Mouse (Mus musculus) embryonic facial prominence, embryonic 15.5 days (tissue): ENCODE results near the gene Crb3. TPM values are rescaled to one million over a fixed set of nuclear protein-coding genes. Genes with fewer than 3 reads are reported as not detected.

Experiments
- ATAC-seq: fragments of 200-750 bp; cut with Nextera tagmentation; 2 replicates; pipeline ENCODE4 v1.8.0; 2017; ENCODE audit warnings: low read depth, moderate TSS enrichment; ENCODE audit not compliant: insufficient number of reproducible peaks, low FRiP score, low TSS enrichment
- H3K27ac ChIP-seq: fragments of 300-500 bp; sonication (generic); replicated peaks from 2 replicates; pipeline ENCODE4 v1.5.1; 2015; ENCODE audit warnings: mild to moderate bottlenecking, inconsistent platforms
- H3K27me3 ChIP-seq: fragments of 300-500 bp; sonication (generic); 2 replicates; pipeline ENCODE4 v1.6.1; 2015; ENCODE audit warnings: inconsistent platforms
- H3K36me3 ChIP-seq: fragments of 300-500 bp; sonication (generic); 2 replicates; pipeline ENCODE4 v1.6.1; 2015; ENCODE audit warnings: mild to moderate bottlenecking, inconsistent platforms
- H3K4me1 ChIP-seq: fragments of 300-500 bp; sonication (generic); 2 replicates; pipeline ENCODE4 v1.6.1; 2015; ENCODE audit warnings: inconsistent platforms
- H3K4me2 ChIP-seq: fragments of 300-500 bp; sonication (generic); replicated peaks from 2 replicates; pipeline ENCODE4 v1.6.1; 2015; ENCODE audit warnings: mild to moderate bottlenecking, inconsistent platforms
- H3K4me3 ChIP-seq: fragments of 300-500 bp; sonication (generic); replicated peaks from 2 replicates; pipeline ENCODE4 v1.5.1; 2015; ENCODE audit warnings: mild to moderate bottlenecking, inconsistent platforms
- H3K9ac ChIP-seq: fragments of 300-500 bp; sonication (generic); 2 replicates; pipeline ENCODE4 v1.6.1; 2015; ENCODE audit warnings: inconsistent platforms
- H3K9me3 ChIP-seq: fragments of 300-500 bp; sonication (generic); replicated peaks from 2 replicates; pipeline ENCODE4 v1.6.1; 2016; ENCODE audit warnings: inconsistent platforms
- WGBS: fragments of 180-500 bp; shearing (Covaris S2); methylation state at CpG from one replicate; pipeline ENCODE4 v1.1.7; 2015; 5-methylcytosine and 5-hydroxymethylcytosine counted together
- polyA plus RNA-seq: library from polyadenylated mRNA; unstranded; fragments of >200 nt; fragmentation: Nextera tagmentation; extraction: Ambion mirVana; gene quantifications from 2 replicates; pipeline ENCODE4 v1.2.1, GENCODE M21; 2015

Crb3 gene
- polyA plus RNA-seq, 1 experiment from 2014 or later: 14.6 TPM

- Histone ChIP-seq H3K4me3 (peak within 1 kb of the TSS; percentile 34), H3K27ac (no peak within 1 kb of the TSS), H3K4me1 (peaks cover 10% of the 10 kb centered on the region), H3K36me3 (no peaks in the 10 kb centered on the region), H3K4me2 (peak within 1 kb of the TSS; percentile 49), H3K9me3 (no peaks in the 10 kb centered on the region), H3K9ac (no peak within 1 kb of the TSS; the same call in 1 of the 2 replicates), H3K27me3 (peaks cover 20% of the 10 kb centered on the region)
- WGBS: under 1% methylated on average over 31 of the region's 31 CpGs
- peak; percentile 20; the same call in 1 of the 2 replicates for ATAC-seq
Observed at GRCm38 (mm10) chr17:57087049-57087832, 28.3 kb downstream of the Crb3 start, which contains the start of gene Tubb4a. Tubb4a (minus strand) TSS chr17:57087782.

GRCm38 (mm10) chr17:57094222-57094621 lies 35.3 kb downstream of the Crb3 start:
- H3K36me3 ChIP-seq: no peaks in the 10 kb centered on the region
- no peak overlapping the region for H3K4me3 ChIP-seq
- 98% methylated on average over 3 of the region's 3 CpGs for WGBS
- peaks cover 5% of the 10 kb centered on the region; the same call in 1 of the 2 replicates for H3K27me3 ChIP-seq
- H3K9ac ChIP-seq: no peak overlapping the region
- ATAC-seq: no peak
- H3K4me1 ChIP-seq: peaks cover 10% of the 10 kb centered on the region
- H3K9me3 ChIP-seq: no peaks in the 10 kb centered on the region
- no peak overlapping the region for H3K4me2 ChIP-seq
- no peak overlapping the region for H3K27ac ChIP-seq

- 2% methylated on average over 18 of the region's 19 CpGs for WGBS
- Histone ChIP-seq H3K4me2 (peak overlapping the region; percentile 43), H3K36me3 (no peaks in the 10 kb centered on the region), H3K4me3 (peak overlapping the region; percentile 21), H3K9ac (no peak overlapping the region), H3K27me3 (peaks cover 5% of the 10 kb centered on the region; the same call in 1 of the 2 replicates), H3K9me3 (no peaks in the 10 kb centered on the region), H3K4me1 (peaks cover 10% of the 10 kb centered on the region), H3K27ac (no peak overlapping the region)
- ATAC-seq: peak; percentile 55; the same call in 1 of the 2 replicates
Observed at GRCm38 (mm10) chr17:57095855-57096622, 37.1 kb downstream of the Crb3 start.

GRCm38 (mm10) chr17:57096623-57096920 lies 37.7 kb downstream of the Crb3 start:
- H3K9ac ChIP-seq: no peak overlapping the region
- H3K4me3 ChIP-seq: peak overlapping the region; percentile 21
- peak; percentile 72 for ATAC-seq
- H3K9me3 ChIP-seq: no peaks in the 10 kb centered on the region
- H3K4me1 ChIP-seq: peaks cover 10% of the 10 kb centered on the region
- H3K36me3 ChIP-seq: no peaks in the 10 kb centered on the region
- peaks cover 5% of the 10 kb centered on the region; the same call in 1 of the 2 replicates for H3K27me3 ChIP-seq
- under 1% methylated on average over 11 of the region's 11 CpGs for WGBS
- peak overlapping the region; percentile 43 for H3K4me2 ChIP-seq
- H3K27ac ChIP-seq: no peak overlapping the region

GRCm38 (mm10) chr17:57098321-57098720 lies 39.4 kb downstream of the Crb3 start:
- ATAC-seq: no peak
- Histone ChIP-seq H3K9me3 (no peaks in the 10 kb centered on the region), H3K27ac (no peak overlapping the region), H3K27me3 (peaks cover 5% of the 10 kb centered on the region; the same call in 1 of the 2 replicates), H3K9ac (no peak overlapping the region), H3K4me2 (no peak overlapping the region), H3K4me1 (peaks cover 10% of the 10 kb centered on the region), H3K36me3 (no peaks in the 10 kb centered on the region), H3K4me3 (no peak overlapping the region)
- 75% methylated on average over 5 of the region's 5 CpGs for WGBS

- whole genome bisulfite sequencing: 10% methylated on average over 10 of the region's 10 CpGs
- Histone ChIP-seq H3K9me3 (no peaks in the 10 kb centered on the region), H3K36me3 (no peaks in the 10 kb centered on the region), H3K9ac (no peak overlapping the region), H3K4me1 (peaks cover 15% of the 10 kb centered on the region), H3K27me3 (peaks cover 5% of the 10 kb centered on the region; the same call in 1 of the 2 replicates), H3K4me3 (no peak overlapping the region), H3K4me2 (no peak overlapping the region), H3K27ac (no peak overlapping the region)
- no peak for ATAC-seq
Observed at GRCm38 (mm10) chr17:57099629-57100325, 40.9 kb downstream of the Crb3 start.

GRCm38 (mm10) chr17:57102276-57102675 lies 43.4 kb downstream of the Crb3 start:
- no peak for ATAC-seq

GRCm38 (mm10) chr17:57104496-57104895 lies 45.6 kb downstream of the Crb3 start:
- H3K9me3 ChIP-seq: no peaks in the 10 kb centered on the region
- 36% methylated on average over 4 of the region's 4 CpGs for WGBS

More at GRCm38 (mm10) chr17:57102276-57102675, 43.4 kb downstream of the Crb3 start:
- Histone ChIP-seq H3K9ac (no peak overlapping the region), H3K4me3 (no peak overlapping the region), H3K4me2 (no peak overlapping the region), H3K27ac (no peak overlapping the region), H3K9me3 (no peaks in the 10 kb centered on the region), H3K4me1 (peaks cover 13% of the 10 kb centered on the region), H3K27me3 (no peaks in the 10 kb centered on the region), H3K36me3 (no peaks in the 10 kb centered on the region)
- 59% methylated on average over 2 of the region's 2 CpGs for WGBS

GRCm38 (mm10) chr17:57105181-57106034 lies 46.5 kb downstream of the Crb3 start, which contains the start of gene Tnfsf9:
Tnfsf9 (plus strand) TSS chr17:57105325.
- Histone ChIP-seq H3K27me3 (no peaks in the 10 kb centered on the region), H3K9me3 (no peaks in the 10 kb centered on the region), H3K27ac (no peak within 1 kb of the TSS), H3K4me1 (peaks cover 13% of the 10 kb centered on the region), H3K36me3 (no peaks in the 10 kb centered on the region), H3K4me3 (peak within 1 kb of the TSS; percentile 67), H3K4me2 (peak within 1 kb of the TSS; percentile 91), H3K9ac (peak within 1 kb of the TSS; percentile 53)
- peak; percentile 69; the same call in 1 of the 2 replicates for ATAC-seq
- 1% methylated on average over 53 of the region's 61 CpGs for WGBS

More at GRCm38 (mm10) chr17:57104496-57104895, 45.6 kb downstream of the Crb3 start:
- Histone ChIP-seq H3K27me3 (no peaks in the 10 kb centered on the region), H3K36me3 (no peaks in the 10 kb centered on the region), H3K4me2 (peak overlapping the region; percentile 91), H3K4me1 (peaks cover 13% of the 10 kb centered on the region), H3K4me3 (peak overlapping the region; percentile 67), H3K9ac (no peak overlapping the region), H3K27ac (no peak overlapping the region)
- no peak for ATAC-seq

GRCm38 (mm10) chr17:57106035-57106368 lies 47.1 kb downstream of the Crb3 start:
- WGBS: 10% methylated on average over 9 of the region's 9 CpGs
- no peaks in the 10 kb centered on the region for H3K9me3 ChIP-seq
- no peak overlapping the region for H3K27ac ChIP-seq
- H3K4me3 ChIP-seq: peak overlapping the region; percentile 67
- no peak overlapping the region for H3K9ac ChIP-seq
- H3K36me3 ChIP-seq: no peaks in the 10 kb centered on the region
- H3K27me3 ChIP-seq: no peaks in the 10 kb centered on the region
- no peak for ATAC-seq
- H3K4me1 ChIP-seq: peaks cover 13% of the 10 kb centered on the region
- H3K4me2 ChIP-seq: peak overlapping the region; percentile 91
